Mouse (Mus musculus) liver, embryonic 14.5 days (tissue): ENCODE measurements around the gene Cpeb3.
"Not testable (repeated sequence)": the region's sequence is repeated elsewhere in the genome, so short reads cannot be mapped to it uniquely, and the experiment has no call there.

Source experiments
- CTCF ChIP-seq: IDR thresholded peaks from 2 replicates; pipeline ENCODE4 v1.5.1; 2016; ENCODE audit warnings: antibody characterized with exemption, low read depth, control low read depth
- EP300 ChIP-seq: IDR thresholded peaks from 2 replicates; pipeline ENCODE4 v1.6.1; 2016; ENCODE audit warnings: antibody characterized with exemption, low read depth

DNA sequence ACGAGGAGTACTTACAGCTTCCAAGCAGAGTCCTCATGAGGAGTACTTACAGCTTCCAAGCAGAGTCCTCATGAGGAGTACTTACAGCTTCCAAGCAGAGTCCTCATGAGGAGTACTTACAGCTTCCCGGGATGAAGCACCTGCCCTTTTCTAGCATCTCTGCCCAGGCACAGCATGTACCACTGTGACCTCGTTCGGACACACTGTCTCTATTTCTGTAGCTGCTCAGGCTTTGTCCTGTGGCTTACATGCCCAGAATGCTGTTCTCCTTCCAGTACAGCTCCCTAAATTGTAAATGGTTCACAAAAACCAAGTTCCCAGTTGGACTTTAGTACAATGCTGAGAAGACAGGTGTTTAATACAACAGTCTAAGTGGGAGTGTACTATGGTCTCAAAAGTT is 131.1 kb downstream of the Cpeb3 start:
- not testable (repeated sequence) for TF ChIP-seq CTCF, EP300
